Comparison of ENCODE assay signal across 20 mouse cellular contexts in the genomic region with DNA sequence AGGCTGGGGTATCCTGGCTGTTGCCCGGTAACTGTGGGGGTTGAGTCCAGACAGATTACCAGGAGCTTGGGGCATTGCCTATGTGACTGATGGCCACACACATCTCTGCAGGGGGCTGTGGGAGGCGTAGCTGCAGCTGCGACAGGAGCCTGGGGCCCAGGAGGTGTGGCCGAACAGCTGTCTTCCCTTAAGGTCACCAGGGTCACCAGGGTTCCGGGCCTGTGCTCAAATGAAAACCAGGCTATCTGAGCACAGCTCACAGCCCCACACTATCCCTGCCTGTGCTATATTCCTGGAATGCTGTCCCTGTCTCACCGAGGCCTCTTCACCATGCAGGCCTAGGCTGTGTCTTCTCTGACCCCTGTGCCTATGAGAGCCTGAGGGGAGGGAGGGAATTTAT. TPM values are rescaled to one million over a fixed set of nuclear protein-coding genes. Genes with fewer than 3 reads are reported as not detected.
DNase-seq lines count a peak whose midpoint lies in the region; ATAC-seq and TF ChIP-seq lines count a peak whose summit lies in the region.
"Had no signal": no experiment of that assay in that cellular context is flagged by ENCODE, and none has a peak within 500 bp of the region (broad histone marks: within the 10 kb centered on the region; RNA-seq: fewer than 3 reads in every experiment).

No protein-coding gene starts in this region.

- H3K4me3 ChIP-seq in heart, embryonic 15.5 days, result peak overlapping the region; percentile 13
- H3K4me3 ChIP-seq in E14TG2a.4 (replicated peaks; ENCODE audit: low read length), result peak overlapping the region; percentile 72
- peak overlapping the region; percentile 57 for H3K4me3 ChIP-seq in brown adipose tissue, adult 24 weeks (ENCODE audit: insufficient read depth, low read depth, low read length)
- no peak overlapping the region for H3K4me3 ChIP-seq in limb, embryonic 11.5 days (ENCODE audit: low read depth, low read length)
- H3K4me3 ChIP-seq: lung, embryonic 15.5 days had no signal

- WGBS in heart, embryonic 15.5 days, result 24% methylated on average over 6 of the region's 6 CpGs
- WGBS in limb, embryonic 11.5 days, result 4% methylated on average over 6 of the region's 6 CpGs

- no peak overlapping the region for H3K9ac ChIP-seq in heart, embryonic 15.5 days
- no peak overlapping the region for H3K9ac ChIP-seq in limb, embryonic 11.5 days (ENCODE audit: low read length)
- H3K9ac ChIP-seq: forebrain, postnatal 0 days; lung, embryonic 15.5 days; stomach, embryonic 15.5 days had no signal

- no peaks in the 10 kb centered on the region for H3K36me3 ChIP-seq in heart, embryonic 15.5 days
- no peaks in the 10 kb centered on the region for H3K36me3 ChIP-seq in E14TG2a.4 (ENCODE audit: insufficient read depth, low read length)
- no peaks in the 10 kb centered on the region for H3K36me3 ChIP-seq in limb, embryonic 11.5 days (ENCODE audit: control insufficient read depth, insufficient read depth, low read length)
- H3K36me3 ChIP-seq: lung, embryonic 15.5 days; stomach, embryonic 15.5 days had no signal

- peak overlapping the region; percentile 39 for H3K4me2 ChIP-seq in heart, embryonic 15.5 days
- no peak overlapping the region; the same call in 1 of the 2 replicates for H3K4me2 ChIP-seq in limb, embryonic 11.5 days (ENCODE audit: low read depth, severe bottlenecking)

- no peak for ATAC-seq in heart, embryonic 15.5 days (replicated peaks; ENCODE audit: insufficient number of reproducible peaks, insufficient read depth, low FRiP score, low read depth)
- ATAC-seq in limb, embryonic 11.5 days (ENCODE audit: insufficient number of reproducible peaks, low FRiP score, low TSS enrichment, low read depth), result no peak
- ATAC-seq in inflammation-experienced regulatory T-cells, adult 6 months, result no peak
- ATAC-seq: forebrain, postnatal 0 days had no signal

- no peak for DNase-seq in heart, adult 9 months (ENCODE audit: low spot score in 2 of 2)
- peak; percentile 64 for DNase-seq in limb, embryonic 11.5 days (ENCODE audit: low spot score)
- DNase-seq in B cell, adult 2 months, result no peak
- no peak for DNase-seq in left cerebral cortex, postnatal 4 days
- DNase-seq: cerebellum, adult 8-10 months; forebrain, postnatal 0 days; right cerebral cortex, postnatal 14 days had no signal

- no peak for TF ChIP-seq CTCF in E14TG2a.4 (conservative IDR thresholded peaks at IDR 0.05; ENCODE audit: low read length)

- intact Hi-C loops in left cerebral cortex, postnatal 4 days (cut with DNase I), result no loop called here

- no peaks in the 10 kb centered on the region for H3K9me3 ChIP-seq in heart, embryonic 15.5 days (replicated peaks)
- H3K9me3 ChIP-seq in E14TG2a.4 (ENCODE audit: low read length), result no peaks in the 10 kb centered on the region
- no peaks in the 10 kb centered on the region for H3K9me3 ChIP-seq in limb, embryonic 11.5 days (ENCODE audit: control insufficient read depth, low read length)
- H3K9me3 ChIP-seq: lung, embryonic 15.5 days; stomach, embryonic 15.5 days had no signal

- no peak overlapping the region for H3K27ac ChIP-seq in heart, embryonic 15.5 days
- H3K27ac ChIP-seq in brown adipose tissue, adult 24 weeks (replicated peaks; ENCODE audit: low read depth, low read length), result peak overlapping the region; percentile 78
- no peak overlapping the region for H3K27ac ChIP-seq in limb, embryonic 11.5 days (replicated peaks; ENCODE audit: low read depth, low read length)
- H3K27ac ChIP-seq: lung, embryonic 15.5 days; stomach, embryonic 15.5 days had no signal

- no peaks in the 10 kb centered on the region for H3K27me3 ChIP-seq in heart, embryonic 15.5 days
- no peaks in the 10 kb centered on the region for H3K27me3 ChIP-seq in E14TG2a.4 (ENCODE audit: insufficient read depth, low read length)
- H3K27me3 ChIP-seq in limb, embryonic 11.5 days (ENCODE audit: control insufficient read depth, insufficient read depth, low read length), result no peaks in the 10 kb centered on the region
- H3K27me3 ChIP-seq: lung, embryonic 15.5 days; stomach, embryonic 15.5 days had no signal

- H3K4me1 ChIP-seq in heart, embryonic 15.5 days (replicated peaks), result peaks cover 17% of the 10 kb centered on the region
- peaks cover 89% of the 10 kb centered on the region for H3K4me1 ChIP-seq in E14TG2a.4 (replicated peaks; ENCODE audit: low read depth, low read length)
- 0 out of 2 replicates have a peak, but pooled peaks cover 2% of the 10 kb centered on the region for H3K4me1 ChIP-seq in brown adipose tissue, adult 24 weeks (ENCODE audit: control insufficient read depth, insufficient read depth, insufficient read length, low read length)
- H3K4me1 ChIP-seq in limb, embryonic 11.5 days (ENCODE audit: control insufficient read depth, insufficient read depth, low read length), result peaks cover 11% of the 10 kb centered on the region; the same call in 1 of the 2 replicates

RNA-seq across cellular contexts. Expression of gene Aoc3, which starts 4.1 kb away (rescaled TPM):
- polyA plus RNA-seq in heart, embryonic 15.5 days (2015; fragmentation: Nextera tagmentation; extraction: Ambion mirVana), result 1.9 and 2.7 TPM in 2 replicates
- polyA plus RNA-seq in brown adipose tissue, adult 24 weeks (2012; ENCODE audit: insufficient read depth, insufficient read length, missing spikeins), result 156 and 209 TPM in 2 replicates
- not detected in 2 replicates for polyA plus RNA-seq in limb, embryonic 11.5 days (2014; fragmentation: Nextera tagmentation; extraction: Ambion mirVana)
- 1 to 10 TPM; 1.4 to 1.8 TPM for total RNA-seq in left cerebral cortex, postnatal 4 days (2021)
- not detected for polyA plus RNA-seq in inflammation-experienced regulatory T-cells, adult 6 months (2017; shearing (Covaris generic))
- total RNA-seq: megakaryocyte-erythroid progenitor cell, adult 5-6 weeks had no signal
- polyA plus RNA-seq: neural tube, embryonic 14.5 days had no signal

RNA-seq across cellular contexts. Expression of gene Aoc2, which starts 9.7 kb away (rescaled TPM):
- polyA plus RNA-seq in heart, embryonic 15.5 days (2015; fragmentation: Nextera tagmentation; extraction: Ambion mirVana), result 0.43 and 0.95 TPM in 2 replicates
- polyA plus RNA-seq in brown adipose tissue, adult 24 weeks (2012; ENCODE audit: insufficient read depth, insufficient read length, missing spikeins), result 0.55 TPM in 1 of 2 replicates, not detected in the other
- 1.5 and 1.9 TPM in 2 replicates for polyA plus RNA-seq in limb, embryonic 11.5 days (2014; fragmentation: Nextera tagmentation; extraction: Ambion mirVana)
- total RNA-seq in left cerebral cortex, postnatal 4 days (2021), result 1 to 10 TPM; 6.2 to 6.6 TPM
- 10 to 100 TPM in 1 of 3 experiments, 1 to 10 TPM in 2; 2.5 to 12.3 (median 4.9) TPM for polyA plus RNA-seq in inflammation-experienced regulatory T-cells, adult 6 months (2017; shearing (Covaris generic))

RNA-seq across cellular contexts. Expression of gene Psme3, which starts 18.5 kb away (rescaled TPM):
- 89.2 and 109 TPM in 2 replicates for polyA plus RNA-seq in heart, embryonic 15.5 days (2015; fragmentation: Nextera tagmentation; extraction: Ambion mirVana)
- 58.0 and 79.6 TPM in 2 replicates for polyA plus RNA-seq in brown adipose tissue, adult 24 weeks (2012; ENCODE audit: insufficient read depth, insufficient read length, missing spikeins)
- polyA plus RNA-seq in limb, embryonic 11.5 days (2014; fragmentation: Nextera tagmentation; extraction: Ambion mirVana), result 158 and 164 TPM in 2 replicates
- 100 to 1,000 TPM in 1 of 2 experiments, 10 to 100 TPM in 1; 95.9 to 109 TPM for total RNA-seq in left cerebral cortex, postnatal 4 days (2021)
- polyA plus RNA-seq in inflammation-experienced regulatory T-cells, adult 6 months (2017; shearing (Covaris generic)), result 10 to 100 TPM; 25.8 to 37.6 (median 36.8) TPM

RNA-seq across cellular contexts. Expression of gene Becn1, which starts 32.4 kb away (rescaled TPM):
- 114 and 145 TPM in 2 replicates for polyA plus RNA-seq in heart, embryonic 15.5 days (2015; fragmentation: Nextera tagmentation; extraction: Ambion mirVana)
- 38.3 and 48.7 TPM in 2 replicates for polyA plus RNA-seq in brown adipose tissue, adult 24 weeks (2012; ENCODE audit: insufficient read depth, insufficient read length, missing spikeins)
- 135 and 139 TPM in 2 replicates for polyA plus RNA-seq in limb, embryonic 11.5 days (2014; fragmentation: Nextera tagmentation; extraction: Ambion mirVana)
- 100 to 1,000 TPM; 141 to 144 TPM for total RNA-seq in left cerebral cortex, postnatal 4 days (2021)
- 10 to 100 TPM; 62.1 to 87.3 (median 74.1) TPM for polyA plus RNA-seq in inflammation-experienced regulatory T-cells, adult 6 months (2017; shearing (Covaris generic))

RNA-seq across cellular contexts. Expression of gene G6pc, which starts 32.8 kb away (rescaled TPM):
- polyA plus RNA-seq in heart, embryonic 15.5 days (2015; fragmentation: Nextera tagmentation; extraction: Ambion mirVana), result not detected in 2 replicates
- not detected in 2 replicates for polyA plus RNA-seq in brown adipose tissue, adult 24 weeks (2012; ENCODE audit: insufficient read depth, insufficient read length, missing spikeins)
- not detected in 2 replicates for polyA plus RNA-seq in limb, embryonic 11.5 days (2014; fragmentation: Nextera tagmentation; extraction: Ambion mirVana)
- not detected for total RNA-seq in left cerebral cortex, postnatal 4 days (2021)
- not detected for polyA plus RNA-seq in inflammation-experienced regulatory T-cells, adult 6 months (2017; shearing (Covaris generic))
- total RNA-seq: forebrain, postnatal 0 days; heart, adult 8-10 months; layer of hippocampus, adult 18-20 months; left cerebral cortex, postnatal 14 days; megakaryocyte-erythroid progenitor cell, adult 5-6 weeks had no signal
- polyA plus RNA-seq: embryonic facial prominence, embryonic 14.5 days; forebrain, postnatal 0 days; intestine, embryonic 14.5 days; lung, embryonic 15.5 days; neural tube, embryonic 14.5 days had no signal

Comparison
In these comparisons a context has a peak if more than half of its experiments do, and no peak if none do; other contexts are left out.
1. RNA of gene Aoc3, which starts 4.1 kb away (polyA plus RNA-seq): 156 to 209 TPM in brown adipose tissue, adult 24 weeks; 1.9 to 2.7 TPM in heart, embryonic 15.5 days, not detected in inflammation-experienced regulatory T-cells, adult 6 months and not detected in limb, embryonic 11.5 days; every median in the first group is over 10 times any median in the second.